Mouse (Mus musculus): ENCODE measurements at regions not wholly inside any gene's neighbourhood (a gene's known extent, or its start where the extent isn't known, plus 50 kb on each side); places are given as distances from the start of the nearest gene placed in this dataset.

- WGBS (ENCODE audit: missing documents): 6% methylated on average over 4 of the region's 4 CpGs
- H3K27ac ChIP-seq: no peak overlapping the region
- no peaks in the 10 kb centered on the region for H3K36me3 ChIP-seq (ENCODE audit: inconsistent target)
- H3K79me2 ChIP-seq (ENCODE audit: inconsistent target): no peaks in the 10 kb centered on the region
- no peak overlapping the region for H3K4me3 ChIP-seq (ENCODE audit: inconsistent target)
Observed at GRCm38 (mm10) chr16:30675829-30676228, 76.3 kb downstream of the Fam43a start.

GRCm38 (mm10) chr16:30677016-30677415, 77.5 kb downstream of the Fam43a start:
- Histone ChIP-seq H3K27ac (no peak overlapping the region), H3K79me2 (ENCODE audit: inconsistent target) (no peaks in the 10 kb centered on the region), H3K36me3 (ENCODE audit: inconsistent target) (no peaks in the 10 kb centered on the region), H3K4me3 (ENCODE audit: inconsistent target) (no peak overlapping the region)
- WGBS (ENCODE audit: missing documents): 90% methylated on average over 4 of the region's 4 CpGs

GRCm38 (mm10) chr16:30677896-30678707, 78.6 kb downstream of the Fam43a start:
- WGBS (ENCODE audit: missing documents): 93% methylated on average over 7 of the region's 7 CpGs
- no peak overlapping the region for H3K27ac ChIP-seq

GRCm38 (mm10) chr16:30678708-30679492, 79.4 kb downstream of the Fam43a start:
- no peaks in the 10 kb centered on the region for H3K36me3 ChIP-seq (ENCODE audit: inconsistent target)
- no peak overlapping the region for H3K27ac ChIP-seq
- no peak overlapping the region for H3K4me3 ChIP-seq (ENCODE audit: inconsistent target)
- 78% methylated on average over 9 of the region's 9 CpGs for WGBS (ENCODE audit: missing documents)
- H3K79me2 ChIP-seq (ENCODE audit: inconsistent target): no peaks in the 10 kb centered on the region

More at GRCm38 (mm10) chr16:30677896-30678707, 78.6 kb downstream of the Fam43a start:
- H3K4me3 ChIP-seq (ENCODE audit: inconsistent target): no peak overlapping the region
- no peaks in the 10 kb centered on the region for H3K79me2 ChIP-seq (ENCODE audit: inconsistent target)
- no peaks in the 10 kb centered on the region for H3K36me3 ChIP-seq (ENCODE audit: inconsistent target)

GRCm38 (mm10) chr16:30679493-30679811, 79.9 kb downstream of the Fam43a start:
- Histone ChIP-seq H3K27ac (no peak overlapping the region), H3K36me3 (ENCODE audit: inconsistent target) (no peaks in the 10 kb centered on the region), H3K4me3 (ENCODE audit: inconsistent target) (no peak overlapping the region), H3K79me2 (ENCODE audit: inconsistent target) (no peaks in the 10 kb centered on the region)
- WGBS (ENCODE audit: missing documents): 92% methylated on average over 3 of the region's 3 CpGs

GRCm38 (mm10) chr16:30681421-30681820, 81.9 kb downstream of the Fam43a start:
- H3K36me3 ChIP-seq (ENCODE audit: inconsistent target): no peaks in the 10 kb centered on the region
- H3K79me2 ChIP-seq (ENCODE audit: inconsistent target): no peaks in the 10 kb centered on the region
- no peak overlapping the region for H3K27ac ChIP-seq
- WGBS (ENCODE audit: missing documents): 86% methylated on average over 4 of the region's 4 CpGs
- no peak overlapping the region for H3K4me3 ChIP-seq (ENCODE audit: inconsistent target)

- WGBS (ENCODE audit: missing documents): 100% methylated on average over 3 of the region's 3 CpGs
- H3K36me3 ChIP-seq (ENCODE audit: inconsistent target): no peaks in the 10 kb centered on the region
- H3K79me2 ChIP-seq (ENCODE audit: inconsistent target): no peaks in the 10 kb centered on the region
- no peak overlapping the region for H3K4me3 ChIP-seq (ENCODE audit: inconsistent target)
- no peak overlapping the region for H3K27ac ChIP-seq
Observed at GRCm38 (mm10) chr16:30683986-30684385, 84.5 kb downstream of the Fam43a start.

GRCm38 (mm10) chr16:30686536-30686935, 87.0 kb downstream of the Fam43a start:
- H3K79me2 ChIP-seq (ENCODE audit: inconsistent target): no peaks in the 10 kb centered on the region
- no peak overlapping the region for H3K4me3 ChIP-seq (ENCODE audit: inconsistent target)
- no peaks in the 10 kb centered on the region for H3K36me3 ChIP-seq (ENCODE audit: inconsistent target)
- 27% methylated on average over 5 of the region's 6 CpGs for WGBS (ENCODE audit: missing documents)
- H3K27ac ChIP-seq: no peak overlapping the region

- no peak overlapping the region for H3K4me3 ChIP-seq (ENCODE audit: inconsistent target)
- H3K27ac ChIP-seq: no peak overlapping the region
- H3K36me3 ChIP-seq (ENCODE audit: inconsistent target): no peaks in the 10 kb centered on the region
- H3K79me2 ChIP-seq (ENCODE audit: inconsistent target): no peaks in the 10 kb centered on the region
- WGBS (ENCODE audit: missing documents): 88% methylated on average over 6 of the region's 6 CpGs
Observed at GRCm38 (mm10) chr16:30687225-30687624, 87.7 kb downstream of the Fam43a start.

- no peaks in the 10 kb centered on the region for H3K79me2 ChIP-seq (ENCODE audit: inconsistent target)
- no peaks in the 10 kb centered on the region for H3K36me3 ChIP-seq (ENCODE audit: inconsistent target)
- WGBS (ENCODE audit: missing documents): 92% methylated on average over 8 of the region's 8 CpGs
Observed at GRCm38 (mm10) chr16:30687682-30688081, 88.2 kb downstream of the Fam43a start.

GRCm38 (mm10) chr16:30690531-30690930, 91.0 kb downstream of the Fam43a start:
- Histone ChIP-seq H3K36me3 (ENCODE audit: inconsistent target) (no peaks in the 10 kb centered on the region), H3K27ac (no peak overlapping the region), H3K4me3 (ENCODE audit: inconsistent target) (no peak overlapping the region), H3K79me2 (ENCODE audit: inconsistent target) (no peaks in the 10 kb centered on the region)
- WGBS (ENCODE audit: missing documents): 92% methylated on average over 4 of the region's 4 CpGs

More at GRCm38 (mm10) chr16:30687682-30688081, 88.2 kb downstream of the Fam43a start:
- no peak overlapping the region for H3K4me3 ChIP-seq (ENCODE audit: inconsistent target)
- H3K27ac ChIP-seq: no peak overlapping the region

- 92% methylated on average over 14 of the region's 15 CpGs for WGBS (ENCODE audit: missing documents)
- H3K79me2 ChIP-seq (ENCODE audit: inconsistent target): no peaks in the 10 kb centered on the region
- no peaks in the 10 kb centered on the region for H3K36me3 ChIP-seq (ENCODE audit: inconsistent target)
- no peak overlapping the region for H3K4me3 ChIP-seq (ENCODE audit: inconsistent target)
- no peak overlapping the region for H3K27ac ChIP-seq
Observed at GRCm38 (mm10) chr16:30691964-30692363, 92.4 kb downstream of the Fam43a start.

GRCm38 (mm10) chr16:30692541-30693141, 93.1 kb downstream of the Fam43a start:
- H3K36me3 ChIP-seq (ENCODE audit: inconsistent target): no peaks in the 10 kb centered on the region
- H3K4me3 ChIP-seq (ENCODE audit: inconsistent target): no peak overlapping the region
- H3K27ac ChIP-seq: no peak overlapping the region
- 91% methylated on average over 5 of the region's 5 CpGs for WGBS (ENCODE audit: missing documents)
- no peaks in the 10 kb centered on the region for H3K79me2 ChIP-seq (ENCODE audit: inconsistent target)

GRCm38 (mm10) chr16:30693206-30693605, 93.7 kb downstream of the Fam43a start:
- WGBS (ENCODE audit: missing documents): 93% methylated on average over 3 of the region's 3 CpGs

More at GRCm38 (mm10) chr16:30693206-30693605, 93.7 kb downstream of the Fam43a start:
- H3K27ac ChIP-seq: no peak overlapping the region
- H3K4me3 ChIP-seq (ENCODE audit: inconsistent target): no peak overlapping the region
- no peaks in the 10 kb centered on the region for H3K36me3 ChIP-seq (ENCODE audit: inconsistent target)
- no peaks in the 10 kb centered on the region for H3K79me2 ChIP-seq (ENCODE audit: inconsistent target)

Data from macrophage (primary cell).